Mouse (Mus musculus) thymus, adult 2 months (tissue): ENCODE data around the gene Apba1. TPM values are rescaled to one million over a fixed set of nuclear protein-coding genes. Genes with fewer than 3 reads are reported as not detected.

Source experiments
- DNase-seq: peaks from one replicate; pipeline ENCODE4 v3.0.0; 2021
- H3K27ac ChIP-seq: fragments of 200-500 bp; 2 replicates; pipeline ENCODE4 v1.5.1; 2012; ENCODE audit warnings: low read length, control low read depth; ENCODE audit not compliant: control insufficient read depth, insufficient read depth
- H3K27me3 ChIP-seq: fragments of 200-500 bp; 2 replicates; pipeline ENCODE4 v1.6.1; 2012; ENCODE audit warnings: mild to moderate bottlenecking, low read length, moderate library complexity, mixed read lengths; ENCODE audit not compliant: control insufficient read depth, insufficient read depth
- H3K36me3 ChIP-seq: fragments of 200-500 bp; 2 replicates; pipeline ENCODE4 v1.6.1; 2012; ENCODE audit warnings: mild to moderate bottlenecking, low read length, moderate library complexity; ENCODE audit not compliant: control insufficient read depth, insufficient read depth
- H3K4me1 ChIP-seq: fragments of 200-500 bp; replicated peaks from 2 replicates; pipeline ENCODE4 v1.6.1; 2012; ENCODE audit warnings: low read length; ENCODE audit not compliant: control insufficient read depth, insufficient read depth
- H3K4me3 ChIP-seq: fragments of 200-500 bp; 2 replicates; pipeline ENCODE4 v1.5.1; 2012; ENCODE audit warnings: mild to moderate bottlenecking, low read length, control low read depth, moderate library complexity; ENCODE audit not compliant: control insufficient read depth, insufficient read depth
- CTCF ChIP-seq: fragments of 200-500 bp; IDR thresholded peaks from 2 replicates; pipeline ENCODE4 v1.5.1; 2012; ENCODE audit warnings: mild to moderate bottlenecking, control low read depth, low read length, moderate library complexity, borderline replicate concordance; ENCODE audit not compliant: control insufficient read depth, poor library complexity, insufficient read depth; ENCODE audit errors: extremely low read depth
- POLR2A ChIP-seq: fragments of 200-500 bp; IDR thresholded peaks from 2 replicates; pipeline ENCODE4 v1.6.1; 2012; ENCODE audit warnings: mild to moderate bottlenecking, low read length, control low read depth, moderate library complexity; ENCODE audit not compliant: control insufficient read depth, poor library complexity, insufficient read depth; ENCODE audit errors: extremely low read depth
- WGBS: fragments of 180-500 bp; shearing (Covaris S2); methylation state at CpG from one replicate; pipeline ENCODE4 v1.1.7; 2018; 5-methylcytosine and 5-hydroxymethylcytosine counted together
- polyA plus RNA-seq: library from polyadenylated mRNA; depleted of rRNA; stranded (reverse); fragments of >200 nt; gene quantifications from 2 replicates; pipeline ENCODE4 v1.2.3, GENCODE M21; 2012

Gene Apba1
- polyA plus RNA-seq, 1 experiment, result 3.6 TPM

- TF ChIP-seq CTCF (no peak), POLR2A (no peak)
- H3K27me3 ChIP-seq, result no peaks in the 10 kb centered on the region
- no peak overlapping the region for H3K27ac ChIP-seq
- WGBS, result 80% methylated on average over 17 of the region's 17 CpGs
- H3K36me3 ChIP-seq, result no peaks in the 10 kb centered on the region
- H3K4me1 ChIP-seq, result no peaks in the 10 kb centered on the region
- no peak overlapping the region for H3K4me3 ChIP-seq
- DNase-seq, result no peak
Measured at GRCm38 (mm10) chr19:23956299-23956975, 197.8 kb downstream of the Apba1 start.

- Histone ChIP-seq H3K4me1 (no peaks in the 10 kb centered on the region), H3K27me3 (no peaks in the 10 kb centered on the region), H3K4me3 (no peak overlapping the region), H3K36me3 (no peaks in the 10 kb centered on the region), H3K27ac (no peak overlapping the region)
- no peak for DNase-seq
- TF ChIP-seq POLR2A (no peak), CTCF (no peak)
- 85% methylated on average over 7 of the region's 7 CpGs for WGBS
Measured at GRCm38 (mm10) chr19:23957563-23957962, 198.9 kb downstream of the Apba1 start.

DNA sequence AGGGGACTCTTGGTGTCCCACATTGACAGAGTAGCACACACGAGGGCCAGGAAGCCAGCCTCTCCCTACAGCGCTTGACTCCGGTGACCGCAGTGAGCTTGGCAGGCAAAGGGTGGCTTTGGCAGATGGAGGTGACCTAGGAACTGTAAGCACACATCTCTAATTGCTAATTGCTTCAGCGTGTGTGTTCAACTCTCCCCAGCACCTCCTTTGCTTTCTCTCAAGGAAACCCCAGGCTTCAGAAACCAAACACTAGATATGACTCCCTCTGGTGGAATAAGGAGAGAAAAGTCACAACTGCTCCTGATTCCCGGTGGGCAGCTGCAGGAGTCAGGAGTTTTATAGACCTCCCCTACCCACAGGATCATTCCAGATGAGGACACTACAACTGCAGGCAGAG, 200.2 kb downstream of the Apba1 start:
- H3K4me3 ChIP-seq, result no peak overlapping the region
- H3K27ac ChIP-seq, result no peak overlapping the region
- TF ChIP-seq POLR2A, result no peak
- no peak for TF ChIP-seq CTCF
- 55% methylated on average over 6 of the region's 6 CpGs for WGBS
- no peaks in the 10 kb centered on the region for H3K27me3 ChIP-seq
- H3K4me1 ChIP-seq, result no peaks in the 10 kb centered on the region
- DNase-seq, result no peak
- no peaks in the 10 kb centered on the region for H3K36me3 ChIP-seq

DNA sequence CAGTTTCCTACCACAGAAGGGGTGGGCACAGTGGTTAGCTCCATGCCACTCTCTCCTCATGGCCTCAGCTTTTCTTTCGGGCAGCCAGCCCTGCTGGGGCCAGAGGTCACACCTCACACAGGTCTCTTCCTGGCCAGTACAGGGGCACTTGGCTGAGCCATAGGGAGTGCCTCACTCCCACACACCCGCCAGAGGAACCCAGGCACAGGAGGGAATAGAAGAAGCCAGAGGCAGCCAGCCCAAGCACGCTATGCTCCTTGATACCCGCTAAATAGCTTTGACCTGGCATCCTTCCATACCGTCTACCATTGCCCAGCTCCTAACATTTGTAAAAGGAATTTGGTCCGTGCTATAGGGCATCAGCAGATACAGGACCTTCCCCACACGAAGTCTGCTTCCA, 201.2 kb downstream of the Apba1 start:
- no peak overlapping the region for H3K27ac ChIP-seq
- H3K27me3 ChIP-seq, result no peaks in the 10 kb centered on the region
- H3K4me3 ChIP-seq, result no peak overlapping the region
- no peaks in the 10 kb centered on the region for H3K36me3 ChIP-seq
- WGBS, result 85% methylated on average over 7 of the region's 7 CpGs
- no peak for DNase-seq
- no peaks in the 10 kb centered on the region for H3K4me1 ChIP-seq
- no peak for TF ChIP-seq POLR2A
- TF ChIP-seq CTCF, result no peak

DNA sequence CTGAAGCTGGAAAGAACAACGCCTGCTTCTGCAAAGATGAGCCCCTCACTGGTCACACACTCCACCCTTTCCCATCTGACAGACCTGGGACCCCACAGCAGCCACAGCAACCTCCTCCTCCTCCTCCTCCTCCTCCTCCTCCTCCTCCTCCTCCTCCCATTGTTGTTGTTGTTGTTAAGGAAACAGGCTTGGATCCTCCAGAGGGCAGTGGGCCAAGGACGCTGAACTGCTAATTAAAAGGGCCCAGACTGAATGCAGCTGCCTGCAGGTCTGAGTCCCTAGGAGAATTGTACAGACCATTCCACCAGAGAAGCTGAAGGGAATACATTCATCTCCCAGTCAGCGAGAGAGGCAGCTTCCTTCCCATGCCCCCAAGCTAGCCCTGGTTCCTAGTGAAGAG, 201.6 kb downstream of the Apba1 start:
- TF ChIP-seq POLR2A (no peak), CTCF (no peak)
- Histone ChIP-seq H3K4me1 (no peaks in the 10 kb centered on the region), H3K27ac (no peak overlapping the region), H3K36me3 (no peaks in the 10 kb centered on the region), H3K4me3 (no peak overlapping the region), H3K27me3 (no peaks in the 10 kb centered on the region)
- 95% methylated on average over 3 of the region's 3 CpGs for WGBS
- DNase-seq, result no peak

- TF ChIP-seq POLR2A, result no peak
- TF ChIP-seq CTCF, result no peak
- no peak for DNase-seq
- 85% methylated on average over 6 of the region's 6 CpGs for WGBS
- Histone ChIP-seq H3K36me3 (no peaks in the 10 kb centered on the region), H3K4me3 (no peak overlapping the region), H3K27me3 (no peaks in the 10 kb centered on the region), H3K27ac (no peak overlapping the region), H3K4me1 (no peaks in the 10 kb centered on the region)
Measured at GRCm38 (mm10) chr19:23960831-23961447, 202.3 kb downstream of the Apba1 start.
